Mouse (Mus musculus) embryonic facial prominence, embryonic 10.5 days (tissue): Measurements from ENCODE around the gene Slc35f3. TPM values are rescaled to one million over a fixed set of nuclear protein-coding genes. Genes with fewer than 3 reads are reported as not detected.

Source experiments
- DNase-seq: peaks from one replicate; pipeline ENCODE4 v3.0.0-alpha.2; 2017; ENCODE audit warnings: low spot score
- H3K27ac ChIP-seq: fragments of 300-500 bp; sonication (generic); replicated peaks from 2 replicates; pipeline ENCODE4 v1.5.1; 2016; ENCODE audit warnings: mild to moderate bottlenecking
- H3K27me3 ChIP-seq: fragments of 300-500 bp; sonication (generic); replicated peaks from 2 replicates; pipeline ENCODE4 v1.6.1; 2016; ENCODE audit warnings: low read depth, mild to moderate bottlenecking; ENCODE audit not compliant: poor library complexity, severe bottlenecking
- H3K36me3 ChIP-seq: fragments of 300-500 bp; sonication (generic); replicated peaks from 2 replicates; pipeline ENCODE4 v1.6.1; 2016; ENCODE audit warnings: mild to moderate bottlenecking, moderate library complexity
- H3K4me1 ChIP-seq: fragments of 300-500 bp; sonication (generic); 2 replicates; pipeline ENCODE4 v1.6.1; 2016
- H3K4me3 ChIP-seq: fragments of 300-500 bp; sonication (generic); 2 replicates; pipeline ENCODE4 v1.5.1; 2016; ENCODE audit warnings: mild to moderate bottlenecking, moderate library complexity
- H3K9me3 ChIP-seq: fragments of 300-500 bp; sonication (generic); 2 replicates; pipeline ENCODE4 v1.6.1; 2016; ENCODE audit warnings: mild to moderate bottlenecking
- WGBS: fragments of 180-500 bp; shearing (Covaris S2); methylation state at CpG from one replicate; pipeline ENCODE4 v1.1.7; 2016; 5-methylcytosine and 5-hydroxymethylcytosine counted together
- polyA plus RNA-seq: library from polyadenylated mRNA; unstranded; fragments of >200 nt; fragmentation: Nextera tagmentation; extraction: Ambion mirVana; gene quantifications from 2 replicates; pipeline ENCODE4 v1.2.1, GENCODE M21; 2016

Gene Slc35f3
- polyA plus RNA-seq, 1 experiment from 2014 or later = not detected

DNA sequence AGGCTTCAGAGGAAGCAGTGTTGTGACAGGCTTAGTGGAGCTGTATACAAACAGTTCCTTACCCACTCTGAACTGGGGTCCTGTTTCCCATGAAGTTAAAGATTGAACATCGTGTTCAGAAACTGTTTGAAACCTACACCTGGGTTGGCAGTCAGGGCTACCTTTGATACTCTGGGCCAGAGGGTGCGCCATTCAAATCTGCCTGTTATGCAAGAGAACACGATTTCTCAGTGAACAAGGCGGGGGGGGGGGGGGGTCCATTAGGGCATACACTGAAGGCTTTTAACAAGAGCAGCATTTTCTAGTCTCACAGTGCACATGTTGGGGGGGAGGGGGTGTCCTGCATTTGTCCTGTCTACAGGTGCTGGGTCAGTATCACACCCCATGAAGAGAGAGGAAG lies 125.8 kb downstream of the Slc35f3 start:
- Histone ChIP-seq H3K36me3 (peaks cover 51% of the 10 kb centered on the region), H3K9me3 (no peaks in the 10 kb centered on the region), H3K27ac (no peak overlapping the region), H3K4me3 (no peak overlapping the region), H3K27me3 (no peaks in the 10 kb centered on the region), H3K4me1 (peaks cover 15% of the 10 kb centered on the region)
- WGBS = 88% methylated on average over 4 of the region's 4 CpGs
- no peak for DNase-seq

GRCm38 (mm10) chr8:126424946-126425345 lies 126.6 kb downstream of the Slc35f3 start:
- WGBS = 80% methylated on average over 1 of the region's 1 CpGs
- H3K4me3 ChIP-seq = no peak overlapping the region
- peaks cover 59% of the 10 kb centered on the region for H3K36me3 ChIP-seq
- DNase-seq = no peak
- H3K9me3 ChIP-seq = no peaks in the 10 kb centered on the region
- H3K27ac ChIP-seq = no peak overlapping the region
- no peaks in the 10 kb centered on the region for H3K27me3 ChIP-seq
- H3K4me1 ChIP-seq = peaks cover 15% of the 10 kb centered on the region

- Histone ChIP-seq H3K36me3 (peaks cover 90% of the 10 kb centered on the region), H3K27ac (no peak overlapping the region), H3K4me1 (no peaks in the 10 kb centered on the region), H3K9me3 (no peaks in the 10 kb centered on the region), H3K4me3 (no peak overlapping the region), H3K27me3 (no peaks in the 10 kb centered on the region)
- WGBS = 93% methylated on average over 5 of the region's 5 CpGs
- DNase-seq = no peak
Measured at GRCm38 (mm10) chr8:126429635-126430034, 131.3 kb downstream of the Slc35f3 start.

- Histone ChIP-seq H3K4me3 (no peak overlapping the region), H3K36me3 (peaks cover 85% of the 10 kb centered on the region), H3K4me1 (no peaks in the 10 kb centered on the region), H3K27me3 (no peaks in the 10 kb centered on the region), H3K9me3 (no peaks in the 10 kb centered on the region), H3K27ac (no peak overlapping the region)
- WGBS = 88% methylated on average over 7 of the region's 7 CpGs
- no peak for DNase-seq
Measured at GRCm38 (mm10) chr8:126433827-126434226, 135.5 kb downstream of the Slc35f3 start.

- H3K4me3 ChIP-seq = no peak overlapping the region
- H3K27ac ChIP-seq = no peak overlapping the region
- peaks cover 75% of the 10 kb centered on the region for H3K36me3 ChIP-seq
- 73% methylated on average over 2 of the region's 2 CpGs for WGBS
- no peak for DNase-seq
- no peaks in the 10 kb centered on the region for H3K9me3 ChIP-seq
- no peaks in the 10 kb centered on the region for H3K27me3 ChIP-seq
- H3K4me1 ChIP-seq = no peaks in the 10 kb centered on the region
Measured at GRCm38 (mm10) chr8:126438937-126439336, 140.6 kb downstream of the Slc35f3 start.

Other genes starting within 250 kb of the Slc35f3 start
- 43.8 and 46.8 TPM in 2 replicates for gene Coa6, start 124.0 kb downstream of the Slc35f3 start, polyA plus RNA-seq
- gene Tarbp1, start 176.5 kb downstream of the Slc35f3 start, polyA plus RNA-seq = 2.7 and 2.8 TPM in 2 replicates